Mouse (Mus musculus) olfactory bulb, adult 2 months (tissue): ENCODE results near the gene Fcer1g.

Source experiments
- CTCF ChIP-seq: fragments of 200-500 bp; IDR thresholded peaks from 2 replicates; pipeline ENCODE4 v1.5.1; 2012; ENCODE audit warnings: low read depth, mild to moderate bottlenecking, low read length, moderate library complexity; ENCODE audit not compliant: insufficient read depth
- POLR2A ChIP-seq: fragments of 200-500 bp; IDR thresholded peaks from 2 replicates; pipeline ENCODE4 v1.6.1; 2012; ENCODE audit warnings: mild to moderate bottlenecking, low read depth, low read length, moderate library complexity; ENCODE audit not compliant: insufficient read depth

DNA sequence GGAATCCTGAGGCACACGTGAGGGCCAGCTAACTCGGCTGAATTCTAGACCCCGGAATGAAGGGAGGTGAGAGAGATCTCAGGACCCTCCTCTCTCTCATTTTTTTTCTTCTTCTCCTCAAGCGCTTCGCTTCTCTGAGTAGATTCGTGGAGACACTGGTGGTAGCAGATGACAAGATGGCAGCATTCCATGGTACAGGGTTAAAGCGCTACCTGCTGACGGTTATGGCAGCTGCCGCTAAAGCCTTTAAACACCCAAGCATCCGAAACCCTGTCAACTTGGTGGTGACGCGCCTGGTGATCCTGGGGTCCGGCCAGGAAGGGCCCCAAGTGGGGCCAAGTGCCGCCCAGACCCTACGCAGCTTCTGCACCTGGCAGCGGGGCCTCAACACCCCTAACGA lies 18.2 kb upstream of the Fcer1g start:
- no peak for TF ChIP-seq CTCF
- TF ChIP-seq POLR2A: no peak
